Mouse (Mus musculus): ENCODE measurements at regions not wholly inside any gene's neighbourhood (a gene's known extent, or its start where the extent isn't known, plus 50 kb on each side); places are given as distances from the start of the nearest gene placed in this dataset.

GRCm38 (mm10) chr7:68824399-68824798 lies 75.4 kb upstream of the Arrdc4 start:
- no peak for TF ChIP-seq POLR2A (IDR thresholded peaks at IDR 0.05; ENCODE audit: insufficient read depth, low read depth, low read length)
- no peak for TF ChIP-seq CTCF (IDR thresholded peaks at IDR 0.05; ENCODE audit: insufficient read depth, low read depth, low read length)
